Mouse (Mus musculus): ENCODE results near the gene Tmem117.

DNA sequence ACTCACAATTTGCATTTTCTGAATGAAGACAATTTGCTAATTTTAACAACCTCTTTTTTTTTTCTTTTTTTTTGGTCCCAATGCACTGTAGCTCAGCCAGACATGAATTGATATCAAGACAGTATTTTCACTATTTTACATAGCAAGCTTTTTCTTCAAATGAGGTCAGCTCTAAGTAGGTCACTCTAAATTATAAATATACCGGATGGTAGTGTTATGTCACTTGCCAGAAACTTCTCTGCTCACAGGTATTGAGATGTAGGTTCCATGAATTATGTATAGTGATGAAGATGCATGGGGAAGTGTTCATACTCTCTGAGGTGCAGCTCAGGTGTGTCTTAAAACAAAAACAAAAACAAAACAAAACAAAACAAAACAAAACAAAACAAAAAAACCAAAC lies 264.2 kb downstream of the Tmem117 start:
- TF ChIP-seq POLR2A (IDR thresholded peaks at IDR 0.05; ENCODE audit: borderline replicate concordance, low read depth, low read length), result no peak
- TF ChIP-seq CTCF (IDR thresholded peaks at IDR 0.05; ENCODE audit: low read depth, low read length), result no peak

Data from bone marrow macrophage, adult 2 months (primary cell).